Mouse (Mus musculus): Measurements from ENCODE around the gene Fam178b.
"Not testable (repeated sequence)": the region's sequence is repeated elsewhere in the genome, so short reads cannot be mapped to it uniquely, and the experiment has no call there.

The Fam178b gene

GRCm38 (mm10) chr1:36546888-36547471 is 136.0 kb downstream of the Fam178b start, which contains the start of gene Ankrd39:
Gene Ankrd39, minus strand, starts transcription at chr1:36547445.
- DNase-seq (ENCODE audit: low spot score in 2 of 2) = peak; percentile 97

- no peak for DNase-seq (ENCODE audit: low spot score in 2 of 2)
These were observed 137.0 kb downstream of the Fam178b start for GRCm38 (mm10) chr1:36545845-36546600.

- no peak for DNase-seq (ENCODE audit: low spot score in 2 of 2)
These were observed 137.6 kb downstream of the Fam178b start for GRCm38 (mm10) chr1:36545382-36545781.

- DNase-seq (ENCODE audit: low spot score in 2 of 2) = no peak
These were observed 140.1 kb downstream of the Fam178b start for GRCm38 (mm10) chr1:36542925-36543324.

GRCm38 (mm10) chr1:36541844-36542243 is 141.1 kb downstream of the Fam178b start:
- no peak for DNase-seq (ENCODE audit: low spot score in 2 of 2)

GRCm38 (mm10) chr1:36540807-36541206 is 142.2 kb downstream of the Fam178b start:
- no peak for DNase-seq (ENCODE audit: low spot score in 2 of 2)

GRCm38 (mm10) chr1:36540132-36540531 is 142.9 kb downstream of the Fam178b start:
- DNase-seq (ENCODE audit: low spot score in 2 of 2) = no peak

- DNase-seq (ENCODE audit: low spot score in 2 of 2) = peak in 1 of 2 experiments; percentile 44
These were observed 143.8 kb downstream of the Fam178b start, which contains the start of gene Gm42417 for GRCm38 (mm10) chr1:36539186-36539585. Gene Gm42417, minus strand, starts transcription at chr1:36539429.

GRCm38 (mm10) chr1:36538727-36539126 is 144.3 kb downstream of the Fam178b start:
- DNase-seq (ENCODE audit: low spot score in 2 of 2) = no peak

- not testable (repeated sequence) for DNase-seq (ENCODE audit: low spot score in 2 of 2)
These were observed 146.2 kb downstream of the Fam178b start, which contains the start of gene Ankrd23 for GRCm38 (mm10) chr1:36536783-36537182. Gene Ankrd23, minus strand, starts transcription at chr1:36536883.

GRCm38 (mm10) chr1:36536397-36536728 is 146.6 kb downstream of the Fam178b start:
- no peak for DNase-seq (ENCODE audit: low spot score in 2 of 2)

GRCm38 (mm10) chr1:36535477-36536396 is 147.2 kb downstream of the Fam178b start:
- no peak for DNase-seq (ENCODE audit: low spot score in 2 of 2)

- DNase-seq (ENCODE audit: low spot score in 2 of 2) = no peak
These were observed 148.4 kb downstream of the Fam178b start for GRCm38 (mm10) chr1:36534595-36535058.

- no peak for DNase-seq (ENCODE audit: low spot score in 2 of 2)
These were observed 149.4 kb downstream of the Fam178b start for GRCm38 (mm10) chr1:36533546-36533945.

- DNase-seq (ENCODE audit: low spot score in 2 of 2) = no peak
These were observed 151.5 kb downstream of the Fam178b start for GRCm38 (mm10) chr1:36531461-36531860.

- no peak for DNase-seq (ENCODE audit: low spot score in 2 of 2)
These were observed 152.0 kb downstream of the Fam178b start for GRCm38 (mm10) chr1:36530962-36531361.

- no peak for DNase-seq (ENCODE audit: low spot score in 2 of 2)
These were observed 152.5 kb downstream of the Fam178b start for GRCm38 (mm10) chr1:36530485-36530884.

GRCm38 (mm10) chr1:36529875-36530274 is 153.1 kb downstream of the Fam178b start:
- no peak for DNase-seq (ENCODE audit: low spot score in 2 of 2)

- DNase-seq (ENCODE audit: low spot score in 2 of 2) = no peak
These were observed 153.7 kb downstream of the Fam178b start for GRCm38 (mm10) chr1:36529274-36529673.

GRCm38 (mm10) chr1:36528351-36528750 is 154.6 kb downstream of the Fam178b start:
- no peak for DNase-seq (ENCODE audit: low spot score in 2 of 2)

GRCm38 (mm10) chr1:36526903-36527302 is 156.1 kb downstream of the Fam178b start:
- no peak for DNase-seq (ENCODE audit: low spot score in 2 of 2)

GRCm38 (mm10) chr1:36525774-36526173 is 157.2 kb downstream of the Fam178b start:
- DNase-seq (ENCODE audit: low spot score in 2 of 2) = no peak
